Mouse (Mus musculus): Measurements from ENCODE around the gene Rabl3.

Rabl3 gene

GRCm38 (mm10) chr16:37539611-37540580 is at the start of gene Rabl3, which contains the start of gene Gtf2e1:
Gene Rabl3, plus strand, starts transcription at chr16:37539885.
Gene Gtf2e1, minus strand, starts transcription at chr16:37539789.
- DNase-seq: peak; percentile 99

GRCm38 (mm10) chr16:37495017-37495416 is 44.7 kb upstream of the Rabl3 start:
- DNase-seq: no peak

- DNase-seq: no peak
These were observed 41.1 kb upstream of the Rabl3 start for GRCm38 (mm10) chr16:37498581-37498980.

GRCm38 (mm10) chr16:37504517-37504916 is 35.2 kb upstream of the Rabl3 start:
- DNase-seq: no peak

- peak; percentile 33 for DNase-seq
These were observed 32.9 kb upstream of the Rabl3 start for GRCm38 (mm10) chr16:37506751-37507150.

- no peak for DNase-seq
These were observed 28.2 kb upstream of the Rabl3 start for GRCm38 (mm10) chr16:37511489-37511888.

GRCm38 (mm10) chr16:37514644-37515043 is 25.0 kb upstream of the Rabl3 start:
- DNase-seq: no peak

GRCm38 (mm10) chr16:37516376-37516993 is 23.2 kb upstream of the Rabl3 start:
- DNase-seq: no peak

GRCm38 (mm10) chr16:37517596-37518211 is 22.0 kb upstream of the Rabl3 start:
- DNase-seq: no peak

GRCm38 (mm10) chr16:37518662-37519061 is 21.0 kb upstream of the Rabl3 start:
- no peak for DNase-seq

- DNase-seq: no peak
These were observed 20.0 kb upstream of the Rabl3 start for GRCm38 (mm10) chr16:37519721-37520120.

GRCm38 (mm10) chr16:37520190-37521040 is 19.3 kb upstream of the Rabl3 start:
- DNase-seq: no peak

- DNase-seq: no peak
These were observed 17.5 kb upstream of the Rabl3 start for GRCm38 (mm10) chr16:37522100-37522697.

GRCm38 (mm10) chr16:37525121-37525520 is 14.6 kb upstream of the Rabl3 start:
- no peak for DNase-seq

GRCm38 (mm10) chr16:37526688-37527223 is 12.9 kb upstream of the Rabl3 start:
- no peak for DNase-seq

- no peak for DNase-seq
These were observed 9.5 kb upstream of the Rabl3 start for GRCm38 (mm10) chr16:37530170-37530569.

GRCm38 (mm10) chr16:37532046-37532445 is 7.6 kb upstream of the Rabl3 start:
- no peak for DNase-seq

- no peak for DNase-seq
These were observed 6.2 kb upstream of the Rabl3 start for GRCm38 (mm10) chr16:37533369-37534068.

GRCm38 (mm10) chr16:37539240-37539610 is 460 bp upstream of the Rabl3 start:
- no peak for DNase-seq

GRCm38 (mm10) chr16:37540776-37541175 is 1.1 kb downstream of the Rabl3 start:
- DNase-seq: peak; percentile 1

- DNase-seq: no peak
These were observed 6.6 kb downstream of the Rabl3 start for GRCm38 (mm10) chr16:37546312-37546711.

Data from retina, postnatal 1 day (tissue).